Mouse (Mus musculus): ENCODE measurements around the gene Gabrg3. TPM values are rescaled to one million over a fixed set of nuclear protein-coding genes. Genes with fewer than 3 reads are reported as not detected.
A peak's percentile ranks its signal among the peaks of the same experiment; 100 is the strongest.
"Not testable (repeated sequence)": the region's sequence is repeated elsewhere in the genome, so short reads cannot be mapped to it uniquely, and the experiment has no call there.

Gene Gabrg3
- total RNA-seq, 2 experiments from 2014 or later = 39.4 to 41.0 TPM

- DNase-seq (ENCODE audit: extremely low spot score in 1 of 2, low spot score in 2 of 2) = no peak
Observed at GRCm38 (mm10) chr7:57324473-57324872, 62.5 kb downstream of the Gabrg3 start.

GRCm38 (mm10) chr7:57322086-57322485 is 64.9 kb downstream of the Gabrg3 start:
- no peak for DNase-seq (ENCODE audit: extremely low spot score in 1 of 2, low spot score in 2 of 2)
- intact Hi-C loops (cut with DNase I) = no loop called here

More at GRCm38 (mm10) chr7:57324473-57324872, 62.5 kb downstream of the Gabrg3 start:
- intact Hi-C loops (cut with DNase I) = no loop called here

- DNase-seq (ENCODE audit: extremely low spot score in 1 of 2, low spot score in 2 of 2) = no peak
- intact Hi-C loops (cut with DNase I) = no loop called here
Observed at GRCm38 (mm10) chr7:57314971-57315370, 72.0 kb downstream of the Gabrg3 start.

GRCm38 (mm10) chr7:57312018-57312417 is 75.0 kb downstream of the Gabrg3 start:
- intact Hi-C loops (cut with DNase I) = no loop called here
- no peak for DNase-seq (ENCODE audit: extremely low spot score in 1 of 2, low spot score in 2 of 2)

- DNase-seq (ENCODE audit: extremely low spot score in 1 of 2, low spot score in 2 of 2) = no peak
- intact Hi-C loops (cut with DNase I) = no loop called here
Observed at GRCm38 (mm10) chr7:57307337-57307736, 79.7 kb downstream of the Gabrg3 start.

- DNase-seq (ENCODE audit: extremely low spot score in 1 of 2, low spot score in 2 of 2) = peak in 1 of 2 experiments; percentile 42
- intact Hi-C loops (cut with DNase I) = no loop called here
Observed at GRCm38 (mm10) chr7:57296639-57297038, 90.3 kb downstream of the Gabrg3 start.

- no peak for DNase-seq (ENCODE audit: extremely low spot score in 1 of 2, low spot score in 2 of 2)
- intact Hi-C loops (cut with DNase I) = no loop called here
Observed at GRCm38 (mm10) chr7:57294127-57294526, 92.9 kb downstream of the Gabrg3 start.

GRCm38 (mm10) chr7:57293564-57293963 is 93.4 kb downstream of the Gabrg3 start:
- DNase-seq (ENCODE audit: extremely low spot score in 1 of 2, low spot score in 2 of 2) = peak in 1 of 2 experiments; percentile 23

GRCm38 (mm10) chr7:57283186-57283585 is 103.8 kb downstream of the Gabrg3 start:
- intact Hi-C loops (cut with DNase I) = no loop called here
- DNase-seq (ENCODE audit: extremely low spot score in 1 of 2, low spot score in 2 of 2) = no peak

More at GRCm38 (mm10) chr7:57293564-57293963, 93.4 kb downstream of the Gabrg3 start:
- intact Hi-C loops (cut with DNase I) = no loop called here

GRCm38 (mm10) chr7:57278841-57279240 is 108.1 kb downstream of the Gabrg3 start:
- intact Hi-C loops (cut with DNase I) = no loop called here

GRCm38 (mm10) chr7:57260201-57260600 is 126.8 kb downstream of the Gabrg3 start:
- DNase-seq (ENCODE audit: extremely low spot score in 1 of 2, low spot score in 2 of 2) = no peak
- intact Hi-C loops (cut with DNase I) = no loop called here

More at GRCm38 (mm10) chr7:57278841-57279240, 108.1 kb downstream of the Gabrg3 start:
- no peak for DNase-seq (ENCODE audit: extremely low spot score in 1 of 2, low spot score in 2 of 2)

- no peak for DNase-seq (ENCODE audit: extremely low spot score in 1 of 2, low spot score in 2 of 2)
- intact Hi-C loops (cut with DNase I) = no loop called here
Observed at GRCm38 (mm10) chr7:57258893-57259574, 128.0 kb downstream of the Gabrg3 start.

- intact Hi-C loops (cut with DNase I) = no loop called here
- peak; percentile 18 to 50 for DNase-seq (ENCODE audit: extremely low spot score in 1 of 2, low spot score in 2 of 2)
Observed at GRCm38 (mm10) chr7:57243981-57244380, 143.0 kb downstream of the Gabrg3 start.

GRCm38 (mm10) chr7:57214119-57214518 is 172.9 kb downstream of the Gabrg3 start:
- intact Hi-C loops (cut with DNase I) = no loop called here
- DNase-seq (ENCODE audit: extremely low spot score in 1 of 2, low spot score in 2 of 2) = no peak

- intact Hi-C loops (cut with DNase I) = no loop called here
- no peak for DNase-seq (ENCODE audit: extremely low spot score in 1 of 2, low spot score in 2 of 2)
Observed at GRCm38 (mm10) chr7:57186015-57186414, 201.0 kb downstream of the Gabrg3 start.

GRCm38 (mm10) chr7:57175891-57176545 is 211.0 kb downstream of the Gabrg3 start:
- intact Hi-C loops (cut with DNase I) = not testable (repeated sequence)

GRCm38 (mm10) chr7:57166931-57167330 is 220.1 kb downstream of the Gabrg3 start:
- intact Hi-C loops (cut with DNase I) = loop anchor here (10.0 kb wide), 1 partner anchor 218 kb away; the partner anchor contains the start of gene Gabrg3

More at GRCm38 (mm10) chr7:57175891-57176545, 211.0 kb downstream of the Gabrg3 start:
- DNase-seq (ENCODE audit: extremely low spot score in 1 of 2, low spot score in 2 of 2) = not testable (repeated sequence)

GRCm38 (mm10) chr7:57158211-57158610 is 228.8 kb downstream of the Gabrg3 start:
- intact Hi-C loops (cut with DNase I) = no loop called here
- no peak for DNase-seq (ENCODE audit: extremely low spot score in 1 of 2, low spot score in 2 of 2)

More at GRCm38 (mm10) chr7:57166931-57167330, 220.1 kb downstream of the Gabrg3 start:
- DNase-seq (ENCODE audit: extremely low spot score in 1 of 2, low spot score in 2 of 2) = no peak

- intact Hi-C loops (cut with DNase I) = no loop called here
Observed at GRCm38 (mm10) chr7:57153743-57154142, 233.2 kb downstream of the Gabrg3 start.

GRCm38 (mm10) chr7:57150768-57151167 is 236.2 kb downstream of the Gabrg3 start:
- intact Hi-C loops (cut with DNase I) = no loop called here

More at GRCm38 (mm10) chr7:57153743-57154142, 233.2 kb downstream of the Gabrg3 start:
- DNase-seq (ENCODE audit: extremely low spot score in 1 of 2, low spot score in 2 of 2) = no peak

More at GRCm38 (mm10) chr7:57150768-57151167, 236.2 kb downstream of the Gabrg3 start:
- no peak for DNase-seq (ENCODE audit: extremely low spot score in 1 of 2, low spot score in 2 of 2)

All from left cerebral cortex, postnatal 10 days (tissue).